Mouse (Mus musculus) limb, embryonic 14.5 days (tissue): ENCODE measurements around the gene R3hdm1. TPM values are rescaled to one million over a fixed set of nuclear protein-coding genes. Genes with fewer than 3 reads are reported as not detected.

ENCODE experiments used
- ATAC-seq: fragments of 200-750 bp; cut with Nextera tagmentation; 2 replicates; pipeline ENCODE4 v1.8.0; 2017; ENCODE audit warnings: low read depth, moderate number of reproducible peaks, moderate TSS enrichment; ENCODE audit not compliant: low FRiP score
- DNase-seq: peaks from one replicate; pipeline ENCODE4 v3.0.0-alpha.2; 2015; ENCODE audit warnings: low spot score
- H3K27ac ChIP-seq: fragments of 300-500 bp; sonication (generic); replicated peaks from 2 replicates; pipeline ENCODE4 v1.5.1; 2014; ENCODE audit warnings: low read depth, mild to moderate bottlenecking, low read length, moderate library complexity, mixed read lengths
- H3K27me3 ChIP-seq: fragments of 300-500 bp; sonication (generic); 2 replicates; pipeline ENCODE4 v1.6.1; 2014; ENCODE audit warnings: low read length, mixed read lengths; ENCODE audit not compliant: control insufficient read depth, insufficient read depth
- H3K36me3 ChIP-seq: fragments of 300-500 bp; sonication (generic); 2 replicates; pipeline ENCODE4 v1.6.1; 2014; ENCODE audit warnings: mild to moderate bottlenecking, low read length, moderate library complexity, mixed read lengths; ENCODE audit not compliant: control insufficient read depth, insufficient read depth
- H3K4me1 ChIP-seq: fragments of 300-500 bp; sonication (generic); 2 replicates; pipeline ENCODE4 v1.6.1; 2014; ENCODE audit warnings: antibody characterized with exemption, low read length, mixed read lengths; ENCODE audit not compliant: control insufficient read depth, insufficient read depth
- H3K4me2 ChIP-seq: fragments of 300-500 bp; sonication (generic); replicated peaks from 2 replicates; pipeline ENCODE4 v1.6.1; 2014; ENCODE audit warnings: low read depth, mild to moderate bottlenecking, low read length, moderate library complexity; ENCODE audit not compliant: severe bottlenecking
- H3K4me3 ChIP-seq: fragments of 300-500 bp; sonication (generic); replicated peaks from 2 replicates; pipeline ENCODE4 v1.5.1; 2014; ENCODE audit warnings: low read length
- H3K9ac ChIP-seq: fragments of 300-500 bp; sonication (generic); 2 replicates; pipeline ENCODE4 v1.6.1; 2014; ENCODE audit warnings: mild to moderate bottlenecking, low read depth, low read length, moderate library complexity; ENCODE audit not compliant: severe bottlenecking
- H3K9me3 ChIP-seq: fragments of 300-500 bp; sonication (generic); 2 replicates; pipeline ENCODE4 v1.6.1; 2016; ENCODE audit warnings: low read length; ENCODE audit not compliant: control insufficient read depth
- POLR2A ChIP-seq: fragments of 200-500 bp; IDR thresholded peaks from 2 replicates; pipeline ENCODE4 v1.8.0; 2012; ENCODE audit warnings: inconsistent platforms, mild to moderate bottlenecking, moderate library complexity, borderline replicate concordance; ENCODE audit not compliant: insufficient read depth, insufficient read length; ENCODE audit errors: extremely low read depth
- WGBS: fragments of 180-500 bp; shearing (Covaris S2); extraction: QIAGEN DNeasy Blood & Tissue Kit; methylation state at CpG from one replicate; pipeline ENCODE4 v1.1.7; 2014; 5-methylcytosine and 5-hydroxymethylcytosine counted together
- polyA plus RNA-seq, 2 experiments: library from polyadenylated mRNA; depleted of rRNA in 1 of 2; stranded (reverse) in 1 of 2; unstranded in 1 of 2; fragments of >200 nt; fragmentation: Nextera tagmentation in 1 of 2; extraction: Ambion mirVana in 1 of 2; gene quantifications; 2 replicates each; pipeline versions ENCODE4 v1.2.1 to v1.2.3; 2012 to 2014

The R3hdm1 gene
- polyA plus RNA-seq, 2 experiments = 66.2 to 73.2 TPM

DNA sequence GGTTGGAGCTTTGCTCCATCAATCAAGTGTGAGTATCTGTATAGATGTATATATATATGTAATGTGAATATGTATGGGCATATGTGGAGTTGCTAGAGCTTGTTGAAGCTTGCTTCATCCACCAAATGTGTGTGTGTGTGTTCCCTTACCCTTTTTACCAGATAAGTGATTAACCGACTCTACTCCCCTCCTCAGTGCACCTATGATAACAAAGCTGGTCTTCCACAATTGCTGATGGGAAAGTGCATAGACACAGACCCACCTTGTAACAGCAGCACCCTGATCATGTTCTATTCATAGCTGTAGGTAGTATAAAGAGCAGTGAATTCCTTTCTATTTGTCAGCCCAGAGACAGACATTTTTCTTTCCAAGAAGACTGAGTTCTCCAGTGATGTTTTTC lies 40.9 kb upstream of the R3hdm1 start:
- Histone ChIP-seq H3K9ac (no peak overlapping the region), H3K4me3 (no peak overlapping the region), H3K27ac (no peak overlapping the region), H3K4me1 (no peaks in the 10 kb centered on the region), H3K9me3 (no peaks in the 10 kb centered on the region), H3K4me2 (no peak overlapping the region), H3K36me3 (no peaks in the 10 kb centered on the region), H3K27me3 (no peaks in the 10 kb centered on the region)
- no peak for DNase-seq
- TF ChIP-seq POLR2A = no peak
- WGBS = 88% methylated on average over 1 of the region's 1 CpGs
- ATAC-seq = no peak

- no peak for TF ChIP-seq POLR2A
- DNase-seq = no peak
Observed at GRCm38 (mm10) chr1:128064716-128065115, 38.4 kb upstream of the R3hdm1 start.

GRCm38 (mm10) chr1:128068945-128069397 lies 34.1 kb upstream of the R3hdm1 start:
- no peak overlapping the region for H3K4me3 ChIP-seq
- DNase-seq (no peak), ATAC-seq (no peak)
- 86% methylated on average over 2 of the region's 2 CpGs for WGBS
- no peak overlapping the region for H3K4me2 ChIP-seq
- H3K4me1 ChIP-seq = no peaks in the 10 kb centered on the region
- H3K9ac ChIP-seq = no peak overlapping the region
- no peaks in the 10 kb centered on the region for H3K27me3 ChIP-seq
- no peak overlapping the region for H3K27ac ChIP-seq
- no peaks in the 10 kb centered on the region for H3K36me3 ChIP-seq
- H3K9me3 ChIP-seq = no peaks in the 10 kb centered on the region
- no peak for TF ChIP-seq POLR2A

More at GRCm38 (mm10) chr1:128064716-128065115, 38.4 kb upstream of the R3hdm1 start:
- Histone ChIP-seq H3K27ac (no peak overlapping the region), H3K27me3 (no peaks in the 10 kb centered on the region), H3K9ac (no peak overlapping the region), H3K4me3 (no peak overlapping the region), H3K9me3 (no peaks in the 10 kb centered on the region), H3K4me1 (no peaks in the 10 kb centered on the region), H3K36me3 (no peaks in the 10 kb centered on the region), H3K4me2 (no peak overlapping the region)
- no peak for ATAC-seq
- WGBS = 59% methylated on average over 6 of the region's 6 CpGs

DNA sequence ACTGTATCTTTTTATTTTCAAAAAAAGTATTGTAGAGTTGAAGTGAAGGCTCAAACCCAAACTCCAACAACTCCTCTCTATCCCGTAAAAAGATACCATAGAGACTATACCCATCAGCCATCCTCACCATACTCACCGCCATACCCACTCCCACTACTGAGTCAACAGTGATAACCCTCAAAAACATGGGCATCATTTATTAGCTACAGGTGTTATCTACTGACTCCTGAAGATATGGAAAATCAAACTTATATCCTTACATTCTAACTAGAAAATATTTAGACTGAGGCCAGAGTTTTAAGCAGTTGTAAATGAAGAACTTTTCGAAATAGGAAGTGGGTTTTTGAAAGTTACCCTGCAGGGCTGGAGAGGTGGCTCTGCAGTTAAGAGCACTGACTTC lies 33.1 kb upstream of the R3hdm1 start:
- Histone ChIP-seq H3K27ac (no peak overlapping the region), H3K4me3 (no peak overlapping the region), H3K9me3 (no peaks in the 10 kb centered on the region), H3K4me2 (no peak overlapping the region), H3K4me1 (no peaks in the 10 kb centered on the region), H3K27me3 (no peaks in the 10 kb centered on the region), H3K9ac (no peak overlapping the region), H3K36me3 (no peaks in the 10 kb centered on the region)
- WGBS = 94% methylated on average over 3 of the region's 3 CpGs
- ATAC-seq = no peak
- TF ChIP-seq POLR2A = no peak
- DNase-seq = no peak

GRCm38 (mm10) chr1:128073051-128073450 lies 30.1 kb upstream of the R3hdm1 start:
- Histone ChIP-seq H3K4me1 (no peaks in the 10 kb centered on the region), H3K9me3 (no peaks in the 10 kb centered on the region), H3K27me3 (no peaks in the 10 kb centered on the region), H3K36me3 (no peaks in the 10 kb centered on the region), H3K27ac (no peak overlapping the region), H3K4me3 (no peak overlapping the region), H3K4me2 (no peak overlapping the region), H3K9ac (no peak overlapping the region)
- ATAC-seq (no peak), DNase-seq (no peak)
- TF ChIP-seq POLR2A = no peak
- 96% methylated on average over 6 of the region's 6 CpGs for WGBS

- Histone ChIP-seq H3K4me1 (no peaks in the 10 kb centered on the region), H3K9ac (no peak overlapping the region), H3K4me3 (no peak overlapping the region), H3K4me2 (no peak overlapping the region), H3K27ac (no peak overlapping the region), H3K27me3 (no peaks in the 10 kb centered on the region), H3K9me3 (no peaks in the 10 kb centered on the region), H3K36me3 (no peaks in the 10 kb centered on the region)
- TF ChIP-seq POLR2A = no peak
- DNase-seq (no peak), ATAC-seq (no peak)
- 84% methylated on average over 8 of the region's 8 CpGs for WGBS
Observed at GRCm38 (mm10) chr1:128076791-128077479, 26.2 kb upstream of the R3hdm1 start.
